10 mouse cellular contexts compared by ENCODE assay signal in the genomic region with DNA sequence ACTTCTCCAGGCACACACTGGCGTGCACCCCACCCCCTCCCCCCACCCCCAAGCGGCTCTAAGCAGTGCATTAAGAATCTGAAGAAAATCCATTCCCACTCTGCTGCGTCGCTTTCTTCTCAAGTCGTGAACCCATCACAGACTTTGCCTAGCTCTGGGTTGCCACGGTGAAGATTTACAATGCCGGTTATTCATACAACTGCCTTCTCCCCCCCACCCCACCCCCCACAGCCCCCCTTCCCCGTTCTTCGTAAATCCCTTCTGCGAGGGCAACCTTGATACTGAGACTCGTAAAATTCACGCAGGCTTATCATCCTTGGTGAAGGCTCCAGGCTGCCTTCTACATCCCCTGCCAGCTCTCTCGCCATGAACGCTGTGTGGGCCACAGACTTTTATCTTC.
DNase-seq lines count a peak whose midpoint lies in the region; ATAC-seq and TF ChIP-seq lines count a peak whose summit lies in the region.
"Had no signal": no experiment of that assay in that cellular context is flagged by ENCODE, and none has a peak within 500 bp of the region (broad histone marks: within the 10 kb centered on the region; RNA-seq: fewer than 3 reads in every experiment).

No protein-coding gene starts in this region.

- WGBS in hindbrain, embryonic 10.5 days, result 15% methylated on average over 14 of the region's 14 CpGs
- 6% methylated on average over 14 of the region's 14 CpGs for WGBS in midbrain, embryonic 11.5 days

- H3K9ac ChIP-seq in midbrain, embryonic 11.5 days (ENCODE audit: low read length), result peak overlapping the region; percentile 17

- peaks cover 32% of the 10 kb centered on the region for H3K4me1 ChIP-seq in hindbrain, embryonic 10.5 days (replicated peaks)
- peaks cover 17% of the 10 kb centered on the region for H3K4me1 ChIP-seq in midbrain, embryonic 11.5 days (ENCODE audit: control insufficient read depth, insufficient read depth, low read length)

- no peaks in the 10 kb centered on the region for H3K36me3 ChIP-seq in hindbrain, embryonic 10.5 days
- H3K36me3 ChIP-seq in midbrain, embryonic 11.5 days (ENCODE audit: control insufficient read depth, insufficient read depth, low read length), result no peaks in the 10 kb centered on the region

- DNase-seq in R1 (ENCODE audit: low read depth, low spot score), result peak; percentile 15
- peak; percentile 94 for DNase-seq in brain, embryonic 14.5 days (ENCODE audit: low read depth)
- DNase-seq in hindbrain, embryonic 10.5 days (ENCODE audit: low spot score), result peak; percentile 72
- DNase-seq in midbrain, embryonic 11.5 days (ENCODE audit: low spot score, missing footprints), result peak; percentile 95
- DNase-seq in layer of hippocampus, adult 18-20 months (ENCODE audit: low spot score in 2 of 2), result no peak
- no peak for DNase-seq in frontal cortex, postnatal 25 days (ENCODE audit: low spot score in 2 of 2)
- DNase-seq in kidney, postnatal 4 days, result no peak
- DNase-seq: gastrocnemius, adult 2 months; right cerebral cortex, postnatal 4 days; thymus, postnatal 4 days had no signal

- H3K27ac ChIP-seq in hindbrain, embryonic 10.5 days, result peak overlapping the region; percentile 90
- peak overlapping the region; percentile 87 for H3K27ac ChIP-seq in midbrain, embryonic 11.5 days (ENCODE audit: low read depth, low read length)
- H3K27ac ChIP-seq: gastrocnemius, adult 2 months had no signal

- H3K9me3 ChIP-seq in hindbrain, embryonic 10.5 days, result no peaks in the 10 kb centered on the region
- H3K9me3 ChIP-seq in midbrain, embryonic 11.5 days (ENCODE audit: control insufficient read depth, low read length), result no peaks in the 10 kb centered on the region

- no peak for TF ChIP-seq POLR2A in brain, embryonic 14.5 days (IDR thresholded peaks at IDR 0.05; ENCODE audit: borderline replicate concordance, extremely low read depth, insufficient read depth, insufficient read length, poor library complexity, severe bottlenecking)

- TF ChIP-seq CTCF in brain, embryonic 14.5 days (IDR thresholded peaks at IDR 0.05; ENCODE audit: borderline replicate concordance, extremely low read depth, insufficient read depth, insufficient read length), result no peak

- H3K4me3 ChIP-seq in hindbrain, embryonic 10.5 days, result peak overlapping the region; percentile 36
- H3K4me3 ChIP-seq in midbrain, embryonic 11.5 days (ENCODE audit: low read depth, low read length), result 0 out of 2 replicates have a peak overlapping the region, but pooled peaks have one; percentile 5
- H3K4me3 ChIP-seq: gastrocnemius, adult 2 months had no signal

- H3K4me2 ChIP-seq in midbrain, embryonic 11.5 days, result peak overlapping the region; percentile 27

- no peaks in the 10 kb centered on the region for H3K27me3 ChIP-seq in hindbrain, embryonic 10.5 days (ENCODE audit: insufficient read depth, poor library complexity, severe bottlenecking)
- no peaks in the 10 kb centered on the region for H3K27me3 ChIP-seq in midbrain, embryonic 11.5 days (ENCODE audit: control insufficient read depth, insufficient read depth, low read length)

- ATAC-seq in midbrain, embryonic 11.5 days (ENCODE audit: low FRiP score), result peak; percentile 95

Comparison
In these comparisons a context has a peak if more than half of its experiments do, and no peak if none do; other contexts are left out.
1. DNase-seq: peak in R1 (single experiment), brain, embryonic 14.5 days (single experiment), hindbrain, embryonic 10.5 days (single experiment) and midbrain, embryonic 11.5 days (single experiment); none in layer of hippocampus, adult 18-20 months (0 of 2), frontal cortex, postnatal 25 days (0 of 2) and kidney, postnatal 4 days (0 of 2).